Mouse (Mus musculus) left cerebral cortex, postnatal 36 days (tissue): ENCODE measurements around the gene Thrb. TPM values are rescaled to one million over a fixed set of nuclear protein-coding genes. Genes with fewer than 3 reads are reported as not detected.

ENCODE experiments used
- DNase-seq, 2 experiments: peaks; one replicate each; pipeline ENCODE4 v3.0.0; 2021 to 2022; ENCODE audit warnings: low spot score in 2 of 2, mixed read lengths in 1 of 2
- intact Hi-C: fragments of 180-260 bp; cut with DNase I; formaldehyde crosslinking; loops from one replicate; pipeline ENCODE4 v1.15.1; 2025
- total RNA-seq, 2 experiments: library from RNA; stranded (reverse); gene quantifications; 2 replicates each; pipeline ENCODE4 v1.2.3; 2021

Gene Thrb
- total RNA-seq, 2 experiments from 2014 or later, result 66.8 to 94.2 TPM

DNA sequence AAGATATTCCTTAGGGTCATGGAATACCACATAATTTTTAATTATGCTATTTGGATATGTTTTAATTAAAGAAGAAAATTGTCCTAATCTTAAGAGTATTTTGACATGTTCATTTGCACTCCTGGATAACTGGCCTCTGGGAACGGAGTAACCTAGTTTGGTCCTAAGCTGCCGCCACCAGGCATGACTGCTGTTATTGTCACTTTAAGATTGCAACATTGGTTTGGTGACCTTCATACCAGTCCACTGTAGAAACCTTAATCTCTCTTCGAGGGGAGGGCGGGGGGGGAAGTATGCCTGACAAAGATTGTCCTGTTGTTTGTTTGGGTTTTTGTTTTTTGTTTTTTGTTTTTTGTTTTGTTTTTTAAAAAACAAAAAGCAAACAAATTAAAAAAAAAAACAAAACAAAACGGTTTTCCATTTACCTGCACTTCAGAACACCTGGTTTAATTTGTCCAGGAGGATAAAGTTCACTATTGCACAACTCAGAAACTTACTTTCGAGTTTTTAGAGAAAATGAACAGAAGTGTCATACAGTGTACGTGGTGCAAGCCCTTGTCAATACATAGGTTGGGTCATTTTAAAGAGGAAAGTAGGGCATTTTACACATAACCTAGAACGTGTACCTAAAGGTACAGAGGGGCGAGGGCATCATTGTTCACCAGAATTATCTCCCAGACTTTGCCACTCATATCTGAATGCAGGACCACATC is 38.0 kb downstream of the Thrb start:
- intact Hi-C loops, result no loop called here

GRCm38 (mm10) chr14:17700228-17700627 is 40.2 kb downstream of the Thrb start:
- intact Hi-C loops, result no loop called here
- no peak for DNase-seq

More for the DNA sequence above, 38.0 kb downstream of the Thrb start:
- DNase-seq, result no peak

DNA sequence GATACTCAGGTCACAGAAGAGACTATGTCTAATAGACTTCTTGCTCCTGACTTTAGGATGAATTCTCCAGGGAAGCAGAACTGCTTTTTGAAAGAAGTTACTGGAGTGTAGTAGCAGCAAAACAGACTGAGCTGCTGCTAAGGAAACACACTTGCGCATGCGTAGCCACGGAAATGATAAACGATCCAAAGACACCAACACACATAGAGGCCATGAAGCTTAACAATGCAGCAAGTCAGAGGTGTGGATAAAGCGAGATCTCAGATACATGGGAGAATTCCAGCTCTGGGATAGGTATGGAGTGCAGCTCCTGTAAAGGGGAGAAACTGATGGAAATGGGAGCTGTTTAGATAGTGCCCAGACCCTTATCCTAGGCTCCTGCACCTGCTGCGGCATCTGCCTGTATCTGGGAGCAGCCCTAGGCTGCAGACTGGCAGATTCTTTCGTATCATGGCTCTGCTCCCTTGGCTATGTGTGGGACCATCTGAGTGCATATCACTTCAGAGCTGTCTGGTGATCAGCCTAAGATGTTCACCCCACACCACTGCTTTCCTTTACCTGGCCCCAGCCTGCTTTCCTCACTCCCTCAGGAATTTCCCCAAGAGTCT is 53.3 kb downstream of the Thrb start:
- intact Hi-C loops, result no loop called here
- DNase-seq, result no peak

DNA sequence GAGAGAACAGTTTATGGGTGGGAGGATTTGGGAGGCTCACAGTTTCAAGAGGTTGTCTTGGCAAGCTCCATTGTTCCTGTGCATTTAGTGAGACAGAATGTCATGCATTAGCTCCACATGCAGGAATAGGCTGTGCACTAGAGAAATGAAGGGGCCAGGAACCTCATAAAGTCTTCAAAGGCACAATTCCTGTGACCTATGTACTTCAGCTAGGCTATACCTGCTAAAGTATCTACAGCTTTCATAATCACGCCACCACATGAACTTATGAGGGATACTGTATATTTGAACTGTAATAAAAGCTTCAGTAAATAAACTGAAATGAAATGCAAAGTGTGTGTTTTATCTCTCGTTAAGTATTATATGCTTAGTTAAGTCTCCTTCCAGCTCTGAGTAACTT is 59.4 kb downstream of the Thrb start:
- DNase-seq, result no peak
- intact Hi-C loops, result no loop called here

DNA sequence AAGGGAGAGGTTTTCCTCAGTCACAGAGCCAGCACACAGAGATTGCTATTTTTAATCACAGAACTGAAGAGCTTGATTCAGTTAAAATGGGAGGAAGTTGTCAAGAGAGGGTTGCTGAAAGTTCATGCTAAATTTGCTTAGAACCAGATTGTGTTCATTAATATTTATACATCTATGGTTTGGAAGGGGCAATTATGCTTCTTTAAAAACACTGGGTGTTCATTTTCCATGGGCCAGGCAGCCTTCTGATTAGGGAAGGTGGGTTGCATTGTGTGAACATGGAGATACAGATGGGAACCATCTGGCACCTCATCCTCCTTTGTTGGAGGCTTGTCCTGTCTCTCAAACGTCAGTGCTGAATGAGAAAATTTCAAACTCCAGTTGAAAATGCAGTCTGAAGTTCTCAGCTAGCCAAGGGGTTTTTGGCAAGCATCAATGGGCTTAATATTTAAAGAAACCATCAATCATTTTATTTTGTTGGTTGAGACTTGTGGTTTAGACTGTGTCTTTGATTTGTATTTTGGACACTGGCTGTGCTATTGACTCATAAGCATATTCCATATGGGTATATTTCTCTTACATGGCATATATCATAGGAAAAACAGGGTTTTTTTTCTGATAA is 62.9 kb downstream of the Thrb start:
- DNase-seq, result no peak
- intact Hi-C loops, result no loop called here

GRCm38 (mm10) chr14:17724577-17724976 is 64.5 kb downstream of the Thrb start:
- intact Hi-C loops, result no loop called here
- DNase-seq, result no peak

DNA sequence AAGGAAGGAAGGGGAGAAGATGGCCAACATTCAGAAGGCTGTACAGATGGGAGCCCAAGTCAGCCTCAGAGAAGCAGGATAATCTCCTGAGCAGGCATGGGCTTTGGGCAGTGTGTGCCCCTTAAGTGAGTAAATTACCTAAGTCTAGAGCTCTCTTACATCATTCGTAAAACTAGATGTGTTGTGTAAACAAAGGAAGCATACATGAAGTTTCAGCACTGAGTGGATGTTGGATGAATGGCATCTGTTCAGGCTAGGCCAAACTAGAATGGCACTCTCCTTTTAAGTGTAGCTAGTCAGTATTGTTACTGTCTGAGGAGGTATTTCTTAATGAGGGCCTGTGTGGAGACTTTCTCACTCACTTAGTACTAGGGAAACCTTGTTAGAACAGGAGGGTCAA is 66.8 kb downstream of the Thrb start:
- intact Hi-C loops, result no loop called here
- DNase-seq, result no peak

DNA sequence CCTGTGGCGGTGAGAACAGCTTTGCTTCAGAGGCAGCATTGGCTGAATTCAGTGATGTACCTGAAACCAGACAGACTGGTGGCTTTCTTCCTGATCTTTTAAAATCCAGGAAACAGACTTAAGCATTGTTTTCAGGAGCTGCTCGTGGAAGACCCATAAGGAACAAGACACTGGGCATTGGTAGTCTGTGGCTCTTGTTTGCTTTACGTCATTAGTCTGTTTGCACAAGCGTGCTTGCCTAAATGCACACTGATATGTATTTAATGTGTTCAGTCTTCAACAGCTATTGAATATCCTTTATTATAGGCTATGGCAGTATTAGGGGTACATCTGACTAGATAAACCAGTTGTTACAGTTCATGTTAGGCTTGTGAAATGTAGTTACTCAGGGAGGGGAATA is 67.8 kb downstream of the Thrb start:
- intact Hi-C loops, result no loop called here
- no peak for DNase-seq

- intact Hi-C loops, result no loop called here
- no peak for DNase-seq
Measured at GRCm38 (mm10) chr14:17728889-17729288, 68.8 kb downstream of the Thrb start.

GRCm38 (mm10) chr14:17731020-17731419 is 71.0 kb downstream of the Thrb start:
- DNase-seq, result no peak
- intact Hi-C loops, result no loop called here

DNA sequence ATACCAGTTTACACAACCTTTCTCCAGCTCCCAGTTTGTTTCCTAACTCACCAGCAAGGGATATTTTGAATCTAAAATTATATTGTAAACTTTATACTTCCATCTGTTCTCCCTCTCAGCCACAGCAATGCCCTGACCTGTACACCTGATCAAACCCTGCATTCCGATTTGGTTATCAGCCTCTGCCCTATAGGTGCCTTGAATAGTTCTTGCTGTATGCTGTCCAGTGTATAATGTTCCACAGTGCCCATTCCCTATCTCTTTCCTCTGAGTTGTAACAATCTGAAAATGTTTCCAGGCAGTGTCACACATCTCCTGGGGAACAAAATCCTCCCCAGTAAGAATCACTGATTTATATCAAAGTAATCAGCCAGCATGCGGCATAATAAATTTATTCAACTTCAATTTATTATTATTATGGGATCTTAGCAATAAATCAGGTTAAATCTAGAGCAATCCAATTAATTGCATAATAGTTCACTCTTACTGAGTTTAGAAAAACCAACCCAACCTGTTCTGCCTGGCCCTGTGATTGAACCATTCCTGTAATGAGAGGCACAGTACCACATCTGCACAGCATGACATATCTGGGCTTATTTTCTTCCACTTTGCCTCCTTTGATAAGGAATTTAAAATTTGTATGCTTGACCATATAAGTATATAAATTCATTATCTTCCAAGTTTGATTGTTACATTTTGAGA is 73.2 kb downstream of the Thrb start:
- DNase-seq, result no peak
- intact Hi-C loops, result no loop called here

DNA sequence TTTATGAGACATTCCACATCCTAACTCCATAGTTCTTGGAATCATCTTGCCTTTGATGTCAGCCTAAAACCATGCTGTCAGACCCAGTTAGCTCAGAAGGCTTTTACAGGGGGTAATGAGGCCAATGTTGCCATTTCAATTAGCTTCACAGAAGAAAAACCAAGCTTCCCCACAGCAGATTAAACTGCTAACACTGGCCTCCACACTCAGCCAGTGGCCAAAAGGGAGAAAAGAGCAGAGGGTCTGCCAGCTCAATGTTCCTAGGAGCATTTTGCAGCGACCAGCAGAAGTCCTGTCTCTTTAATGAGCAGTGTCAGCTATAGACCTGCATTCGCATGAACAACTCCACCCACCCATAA is 73.7 kb downstream of the Thrb start:
- no peak for DNase-seq
- intact Hi-C loops, result no loop called here

GRCm38 (mm10) chr14:17735440-17735839 is 75.4 kb downstream of the Thrb start:
- intact Hi-C loops, result no loop called here
- DNase-seq, result no peak

GRCm38 (mm10) chr14:17740903-17741302 is 80.8 kb downstream of the Thrb start:
- DNase-seq, result no peak
- intact Hi-C loops, result loop anchor here (5.0 kb wide), 1 partner anchor 79 kb away; the partner anchor contains the start of gene Thrb

DNA sequence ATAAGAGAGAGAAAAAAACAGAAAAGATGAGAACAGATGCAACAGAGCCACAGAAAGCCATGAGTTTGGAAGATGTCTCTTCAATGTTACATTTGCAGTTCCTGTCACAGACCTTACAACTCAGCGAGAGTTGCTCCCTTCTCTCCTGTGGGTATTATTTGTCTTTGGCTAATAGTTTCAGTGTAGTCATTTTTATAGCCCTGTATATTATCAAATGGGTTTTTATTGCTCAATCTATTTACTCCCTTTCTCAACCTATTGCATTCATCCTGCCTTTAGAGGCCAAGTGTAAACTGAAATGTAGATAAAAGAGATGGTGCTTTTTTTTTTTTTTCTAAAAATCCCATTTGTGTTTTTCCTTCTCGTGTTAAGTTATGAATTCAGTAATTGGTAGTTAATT is 82.2 kb downstream of the Thrb start:
- intact Hi-C loops, result loop anchor here (5.0 kb wide), 1 partner anchor 80 kb away; the partner anchor contains the start of gene Thrb
- DNase-seq, result no peak

DNA sequence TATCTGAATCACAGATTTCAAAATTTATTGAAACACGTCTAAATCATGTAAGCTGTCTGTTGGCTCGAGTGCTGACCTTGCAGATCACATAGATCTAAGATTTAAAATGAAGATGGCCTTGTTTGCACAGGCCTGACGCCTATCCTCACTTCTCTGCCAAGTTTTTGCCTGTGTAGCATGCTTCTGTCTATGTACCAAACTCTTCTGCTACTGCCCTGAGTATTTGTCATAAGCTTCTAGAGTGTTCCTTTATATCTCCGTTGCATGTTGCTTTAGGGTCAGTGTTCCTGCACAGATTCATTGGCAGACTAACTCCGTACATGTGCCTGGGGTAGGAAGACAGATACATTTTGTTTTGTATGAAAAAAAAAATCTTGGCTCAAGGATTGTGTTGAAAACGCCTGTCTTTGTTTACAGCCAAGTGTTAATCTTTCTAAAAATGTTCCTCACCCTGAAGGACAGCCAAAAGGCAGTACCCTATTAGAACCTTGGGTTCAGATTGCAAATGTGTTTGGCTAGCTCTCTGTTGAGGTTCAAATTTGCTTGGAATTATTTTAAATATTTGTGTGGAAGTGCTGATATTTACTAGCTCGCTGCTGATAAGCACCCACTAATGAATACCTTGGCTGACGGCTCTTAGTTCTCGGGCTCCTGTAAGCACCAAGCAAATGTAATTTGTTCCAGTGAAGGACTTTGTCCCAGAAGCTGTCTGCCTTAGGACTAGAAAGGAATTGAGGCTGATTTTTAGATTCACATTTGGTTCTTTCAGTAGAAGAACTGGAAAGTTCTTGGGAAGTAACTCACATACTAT is 83.0 kb downstream of the Thrb start:
- intact Hi-C loops, result loop anchor here (5.0 kb wide), 1 partner anchor 81 kb away; the partner anchor contains the start of gene Thrb
- DNase-seq, result no peak

DNA sequence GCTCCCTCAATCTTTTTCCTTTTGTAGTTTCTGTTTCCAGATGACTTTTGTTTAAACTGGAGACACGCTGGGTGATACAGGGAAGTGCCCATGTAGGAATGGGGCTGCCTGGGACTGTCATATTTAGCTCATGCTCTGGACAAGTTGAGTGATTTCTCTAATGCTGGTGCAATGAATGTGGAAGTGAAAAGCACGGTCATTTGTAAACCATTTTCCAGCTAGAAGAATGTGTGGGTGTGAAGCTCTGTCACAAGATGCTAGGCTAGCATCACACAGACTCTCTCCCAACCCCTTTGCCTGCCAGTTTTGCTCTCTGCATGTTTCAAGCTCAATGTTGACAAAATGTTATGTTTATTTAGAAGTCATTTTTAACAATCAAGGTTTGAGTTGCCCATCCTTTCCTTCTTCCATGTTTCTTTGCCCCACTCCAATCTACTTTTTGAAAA is 83.7 kb downstream of the Thrb start:
- intact Hi-C loops, result loop anchor here (5.0 kb wide), 1 partner anchor 81 kb away; the partner anchor contains the start of gene Thrb
- no peak for DNase-seq

GRCm38 (mm10) chr14:17747922-17748321 is 87.9 kb downstream of the Thrb start:
- intact Hi-C loops, result no loop called here
- no peak for DNase-seq

- no peak for DNase-seq
- intact Hi-C loops, result no loop called here
Measured at GRCm38 (mm10) chr14:17748945-17749344, 88.9 kb downstream of the Thrb start.
